Mouse (Mus musculus) G1E (cell line): ENCODE results near the gene Tinf2.

Experiments used
- CTCF ChIP-seq: IDR thresholded peaks from 2 replicates; pipeline ENCODE4 v1.5.1; 2012; ENCODE audit warnings: low read depth, low read length, inconsistent platforms, mixed read lengths
- GATA1 ChIP-seq: IDR thresholded peaks from 2 replicates; pipeline ENCODE4 v1.6.1; 2012; ENCODE audit warnings: borderline replicate concordance, low read length, inconsistent platforms, mixed read lengths
- GATA2 ChIP-seq: IDR thresholded peaks from 2 replicates; pipeline ENCODE4 v1.6.1; 2012; ENCODE audit warnings: low read depth, low read length, inconsistent platforms, borderline replicate concordance
- POLR2AphosphoS5 ChIP-seq: IDR thresholded peaks from 2 replicates; pipeline ENCODE4 v1.6.1; 2012; ENCODE audit warnings: low read depth, low read length, inconsistent platforms; ENCODE audit not compliant: insufficient replicate concordance
- TAL1 ChIP-seq: conservative IDR thresholded peaks from 2 replicates; pipeline ENCODE4 v1.6.1; 2012; ENCODE audit warnings: low read depth, low read length, inconsistent platforms, mixed read lengths

- TF ChIP-seq CTCF (no peak), TAL1 (no peak), GATA1 (no peak), GATA2 (no peak), POLR2AphosphoS5 (no peak)
Measured at GRCm38 (mm10) chr14:55635523-55636007, 46.1 kb downstream of the Tinf2 start, which contains the start of gene Ipo4.
